Mouse (Mus musculus) ES-Bruce4 (cell line): Measurements from ENCODE around the gene Olfr1484. TPM values are rescaled to one million over a fixed set of nuclear protein-coding genes. Genes with fewer than 3 reads are reported as not detected.
"Not testable (repeated sequence)": the region's sequence is repeated elsewhere in the genome, so short reads cannot be mapped to it uniquely, and the experiment has no call there.

ENCODE experiments used
- H3K27ac ChIP-seq: 2 replicates; pipeline ENCODE4 v1.5.1; 2012; ENCODE audit warnings: low read length, inconsistent platforms; ENCODE audit not compliant: insufficient read depth
- H3K27me3 ChIP-seq: 2 replicates; pipeline ENCODE4 v1.6.1; 2012; ENCODE audit warnings: mild to moderate bottlenecking, low read length, inconsistent platforms; ENCODE audit not compliant: control insufficient read depth, poor library complexity, insufficient read depth, severe bottlenecking
- H3K36me3 ChIP-seq: 2 replicates; pipeline ENCODE4 v1.6.1; 2012; ENCODE audit warnings: inconsistent platforms, mild to moderate bottlenecking, low read length, moderate library complexity; ENCODE audit not compliant: control insufficient read depth, poor library complexity, insufficient read depth, severe bottlenecking
- H3K4me1 ChIP-seq: one replicate; pipeline ENCODE4 v1.8.1; 2011; ENCODE audit warnings: low read length; ENCODE audit not compliant: control insufficient read depth, insufficient read depth
- H3K4me3 ChIP-seq: 2 replicates; pipeline ENCODE4 v1.5.1; 2011; ENCODE audit warnings: low read depth, mild to moderate bottlenecking, low read length
- H3K9ac ChIP-seq: 2 replicates; pipeline ENCODE4 v1.6.1; 2012; ENCODE audit warnings: low read depth, mild to moderate bottlenecking, inconsistent platforms; ENCODE audit not compliant: poor library complexity, severe bottlenecking
- H3K9me3 ChIP-seq: replicated peaks from 2 replicates; pipeline ENCODE4 v1.6.1; 2012; ENCODE audit warnings: mild to moderate bottlenecking, low read length, inconsistent platforms; ENCODE audit not compliant: control insufficient read depth, poor library complexity, insufficient read depth, severe bottlenecking
- CTCF ChIP-seq: IDR thresholded peaks from one replicate; pipeline ENCODE4 v1.8.1; 2011; ENCODE audit warnings: low read depth, low read length
- EP300 ChIP-seq: IDR thresholded peaks from 2 replicates; pipeline ENCODE4 v1.6.1; 2011; ENCODE audit warnings: low read depth, low read length; ENCODE audit not compliant: insufficient read depth
- POLR2A ChIP-seq: IDR thresholded peaks from one replicate; pipeline ENCODE4 v1.8.1; 2011; ENCODE audit warnings: low read length; ENCODE audit not compliant: insufficient read depth
- polyA plus RNA-seq: library from polyadenylated mRNA; stranded (reverse); fragments of >200 nt; gene quantifications from 2 replicates; pipeline ENCODE4 v1.2.4, GENCODE M21; 2011; ENCODE audit warnings: low read depth; ENCODE audit not compliant: missing spikeins, insufficient read depth, insufficient read length

The Olfr1484 gene
- polyA plus RNA-seq = not detected in 2 replicates

- Histone ChIP-seq H3K27ac (no peak within 1 kb of the TSS), H3K9ac (no peak within 1 kb of the TSS), H3K27me3 (no peaks in the 10 kb centered on the region), H3K4me1 (no peaks in the 10 kb centered on the region), H3K9me3 (no peaks in the 10 kb centered on the region), H3K36me3 (no peaks in the 10 kb centered on the region), H3K4me3 (no peak within 1 kb of the TSS)
- TF ChIP-seq CTCF = no peak
These were observed at the start of gene Olfr1484 for GRCm38 (mm10) chr19:13583211-13583610. Gene Olfr1484, plus strand, starts transcription at chr19:13583511.

GRCm38 (mm10) chr19:13617075-13617474, 33.8 kb downstream of the Olfr1484 start, which contains the start of gene Olfr1487:
Gene Olfr1487, plus strand, starts transcription at chr19:13617375.
- H3K9ac ChIP-seq, H3K9me3 ChIP-seq, H3K4me3 ChIP-seq, H3K27me3 ChIP-seq, H3K27ac ChIP-seq, H3K4me1 ChIP-seq, H3K36me3 ChIP-seq: not testable (repeated sequence)

DNA sequence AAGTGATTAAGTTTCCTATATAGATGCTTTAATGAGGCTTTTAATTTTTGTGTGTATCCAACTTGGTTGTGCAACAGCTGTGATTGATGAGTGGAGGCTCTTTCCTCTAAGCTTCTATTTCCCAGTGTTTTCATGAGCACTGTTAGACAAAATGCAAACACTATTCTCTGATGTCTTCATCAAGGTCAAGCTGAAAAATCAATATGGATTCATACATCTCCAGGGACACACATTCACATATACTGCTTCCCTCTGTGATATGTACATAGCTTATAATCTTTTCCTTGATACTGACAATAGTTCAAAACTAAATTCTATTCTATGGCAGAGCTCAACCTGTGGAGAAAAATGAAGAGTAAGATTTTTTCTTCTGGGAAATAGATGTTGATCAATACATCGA, 48.0 kb downstream of the Olfr1484 start, which contains the start of gene Olfr1489:
Gene Olfr1489, plus strand, starts transcription at position 301 of the 400 bp plus-strand sequence.
- H3K9me3 ChIP-seq = no peaks in the 10 kb centered on the region
- no peak within 1 kb of the TSS for H3K27ac ChIP-seq
- TF ChIP-seq CTCF (no peak), EP300 (no peak), POLR2A (no peak)
- no peaks in the 10 kb centered on the region for H3K27me3 ChIP-seq
- H3K4me3 ChIP-seq = no peak within 1 kb of the TSS
- H3K4me1 ChIP-seq = no peaks in the 10 kb centered on the region
- no peaks in the 10 kb centered on the region for H3K36me3 ChIP-seq
- H3K9ac ChIP-seq = no peak within 1 kb of the TSS

Other genes with a start within 250 kb of the Olfr1484 start
- gene Olfr1466, start 244.6 kb upstream of the Olfr1484 start, polyA plus RNA-seq = not detected in 2 replicates
- not detected in 2 replicates for gene Olfr1467, start 221.3 kb upstream of the Olfr1484 start, polyA plus RNA-seq
- not detected in 2 replicates for gene Olfr1469, start 175.7 kb upstream of the Olfr1484 start, polyA plus RNA-seq
- gene Olfr1471, start 140.1 kb upstream of the Olfr1484 start, polyA plus RNA-seq = not detected in 2 replicates
- gene Olfr1472, start 127.4 kb upstream of the Olfr1484 start, polyA plus RNA-seq = not detected in 2 replicates
- gene Olfr1474, start 113.9 kb upstream of the Olfr1484 start, polyA plus RNA-seq = not detected in 2 replicates
- gene Olfr1475, start 103.3 kb upstream of the Olfr1484 start, polyA plus RNA-seq = not detected in 2 replicates
- gene Olfr1477, start 83.0 kb upstream of the Olfr1484 start, polyA plus RNA-seq = not detected in 2 replicates
- not detected in 2 replicates for gene Olfr1480, start 55.6 kb upstream of the Olfr1484 start, polyA plus RNA-seq
- not detected in 2 replicates for gene Olfr1487, start 33.9 kb downstream of the Olfr1484 start, polyA plus RNA-seq
- 0.13 TPM in 1 of 2 replicates, not detected in the other for gene Olfr1489, start 48.1 kb downstream of the Olfr1484 start, polyA plus RNA-seq
- gene Olfr1490, start 67.6 kb downstream of the Olfr1484 start, polyA plus RNA-seq = not detected in 2 replicates
- gene Olfr1491, start 113.8 kb downstream of the Olfr1484 start, polyA plus RNA-seq = not detected in 2 replicates
- not detected in 2 replicates for gene Olfr1493-ps1, start 139.8 kb downstream of the Olfr1484 start, polyA plus RNA-seq
- not detected in 2 replicates for gene Olfr1494, start 156.2 kb downstream of the Olfr1484 start, polyA plus RNA-seq
- not detected in 2 replicates for gene Olfr1495, start 181.1 kb downstream of the Olfr1484 start, polyA plus RNA-seq
- not detected in 2 replicates for gene Olfr1496, start 194.4 kb downstream of the Olfr1484 start, polyA plus RNA-seq
- not detected in 2 replicates for gene Olfr1497, start 214.7 kb downstream of the Olfr1484 start, polyA plus RNA-seq
- gene Olfr1499, start 235.9 kb downstream of the Olfr1484 start, polyA plus RNA-seq = not detected in 2 replicates
- gene Olfr1500, start 247.0 kb downstream of the Olfr1484 start, polyA plus RNA-seq = not detected in 2 replicates